Mouse (Mus musculus): ENCODE results near the gene Def6.

The Def6 gene

DNA sequence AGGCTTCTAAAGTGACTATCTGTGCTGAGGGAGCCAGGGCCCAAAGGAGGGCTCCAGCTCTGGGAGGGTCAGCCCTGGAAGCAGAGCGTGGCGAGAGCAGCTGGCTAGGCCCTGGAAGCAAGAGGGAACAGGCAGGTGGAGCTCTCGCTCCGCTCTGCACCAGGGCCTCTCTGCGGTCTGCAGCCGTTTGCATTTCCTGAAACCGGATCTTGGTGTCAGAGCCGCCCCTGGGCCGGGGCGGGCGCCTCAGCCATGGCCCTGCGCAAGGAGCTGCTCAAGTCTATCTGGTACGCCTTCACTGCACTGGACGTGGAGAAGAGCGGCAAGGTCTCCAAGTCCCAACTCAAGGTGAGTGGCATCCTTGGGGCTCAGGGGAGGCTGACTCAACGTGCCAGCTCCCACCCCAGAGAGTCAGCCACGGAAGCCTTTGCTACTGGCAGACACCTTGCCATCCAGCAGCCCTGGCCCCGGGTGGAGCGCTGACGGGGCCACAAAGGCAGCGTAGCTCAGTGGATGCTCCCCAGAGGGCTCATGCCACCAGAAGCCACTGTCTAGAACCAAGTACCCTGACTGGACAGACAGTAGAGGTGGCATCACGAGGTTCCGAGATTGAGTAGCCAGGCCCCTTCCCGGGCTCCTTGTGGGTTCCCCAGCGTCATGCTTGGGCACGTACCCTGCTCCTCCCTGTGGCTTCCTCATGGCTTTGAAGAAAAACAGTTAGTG, at the start of gene Def6:
Gene Def6 (plus strand): TSS at position 188 of the 723 bp plus-strand sequence.
- DNase-seq (ENCODE audit: low read depth, low spot score), result no peak

DNA sequence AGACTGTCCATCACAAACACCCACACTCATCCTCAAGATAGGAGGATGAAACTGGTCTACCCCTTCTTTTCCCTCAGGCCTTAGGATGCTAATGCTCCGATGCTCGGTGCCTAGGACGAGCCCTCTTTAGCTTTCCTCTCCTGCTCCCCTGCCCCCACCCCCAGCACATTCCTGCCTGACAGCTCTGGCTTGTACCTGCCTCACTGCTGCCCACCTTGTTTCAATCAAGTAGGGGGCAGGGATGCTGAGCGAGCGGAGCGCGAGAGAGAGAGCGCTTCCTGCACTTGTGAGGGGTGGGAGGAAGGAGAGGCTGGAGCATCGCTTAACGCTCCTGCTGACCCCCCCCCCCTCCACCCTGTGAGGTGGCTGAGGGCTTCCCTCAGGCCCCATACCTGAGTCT, 47.2 kb upstream of the Def6 start:
- no peak for DNase-seq (ENCODE audit: low read depth, low spot score)

DNA sequence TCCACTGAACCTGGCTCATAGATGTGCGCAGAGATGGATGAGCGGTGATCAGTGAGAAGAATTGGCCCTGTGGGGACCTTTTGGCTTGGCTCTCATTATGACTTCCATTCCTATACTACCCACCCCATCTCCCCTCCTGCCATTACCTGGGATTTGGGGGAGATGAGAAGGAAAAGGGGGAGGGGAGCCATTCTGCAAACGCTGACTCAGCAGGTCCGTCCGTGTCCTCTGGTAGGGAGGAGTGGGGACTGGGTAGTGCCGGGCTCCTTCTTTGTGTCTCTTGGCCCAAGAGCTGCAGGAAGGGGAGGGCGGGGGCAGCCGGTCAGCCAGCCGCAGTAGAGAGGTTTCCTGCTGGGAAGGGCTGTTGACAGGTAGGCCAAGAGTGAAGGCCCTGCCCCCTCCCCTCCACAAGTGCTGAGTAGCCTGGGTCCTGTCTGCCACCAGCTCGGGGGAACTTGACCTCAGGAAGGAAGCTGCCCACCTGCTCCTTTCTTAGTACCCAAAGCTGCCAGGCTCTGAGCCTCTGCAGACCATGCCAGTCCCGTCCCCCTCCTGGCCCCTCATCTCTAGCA, 46.2 kb upstream of the Def6 start:
- DNase-seq (ENCODE audit: low read depth, low spot score), result no peak

DNA sequence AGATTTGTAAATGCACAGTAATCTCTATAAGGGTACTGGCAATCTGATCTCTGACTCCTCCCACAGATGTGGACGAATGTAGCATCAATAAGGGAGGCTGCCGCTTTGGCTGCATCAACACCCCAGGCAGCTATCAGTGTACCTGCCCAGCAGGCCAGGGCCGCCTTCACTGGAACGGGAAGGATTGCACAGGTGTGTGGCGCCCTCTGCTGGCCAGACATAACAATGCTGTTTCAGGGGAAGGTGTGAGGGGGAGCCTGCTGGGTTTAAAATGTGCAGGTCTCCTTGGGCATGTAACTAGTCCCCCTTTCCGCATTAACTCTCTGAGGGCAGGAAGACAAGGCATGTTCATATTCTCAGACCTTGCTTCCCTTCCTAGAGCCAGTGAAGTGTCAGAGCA, 43.9 kb upstream of the Def6 start:
- peak; percentile 63 for DNase-seq (ENCODE audit: low read depth, low spot score)

DNA sequence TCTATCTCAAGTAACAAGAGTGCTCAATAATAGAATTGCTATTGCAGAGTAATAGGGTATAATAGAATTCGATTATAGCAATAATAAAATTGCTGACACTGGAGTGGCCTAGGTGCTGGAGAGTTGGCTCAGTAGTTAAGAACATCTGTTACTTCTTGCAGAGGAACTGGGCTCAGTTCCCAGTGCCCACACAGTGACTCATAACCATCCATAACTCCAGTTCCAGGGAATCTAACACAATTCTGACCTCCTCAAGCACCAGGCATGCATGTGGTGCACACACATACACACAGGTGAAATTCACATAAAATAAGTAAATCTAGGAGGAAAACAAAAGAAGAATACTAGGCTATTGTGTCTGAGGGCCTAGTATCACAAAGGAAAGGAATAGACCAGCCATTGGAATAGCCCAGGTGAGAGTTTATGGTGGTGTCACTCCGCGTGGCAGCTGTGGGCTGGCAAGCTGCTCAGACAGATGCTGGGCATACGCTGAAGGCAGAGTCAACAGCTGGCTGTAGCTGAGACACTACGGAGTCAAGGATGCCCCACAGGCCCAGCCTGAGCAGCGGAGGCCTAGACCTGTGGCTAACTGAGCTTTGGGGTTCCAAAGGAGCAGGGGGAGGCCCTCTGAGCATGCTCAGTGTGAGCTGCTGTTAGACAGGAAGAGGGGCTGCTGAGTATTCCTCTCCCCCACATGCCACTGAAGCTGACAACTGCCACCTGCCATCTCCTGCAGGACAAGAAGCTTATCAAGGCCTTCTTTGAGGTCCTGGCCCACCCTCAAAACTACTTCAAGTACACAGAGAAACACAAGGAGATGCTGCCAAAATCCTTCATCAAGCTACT, 36.9 kb upstream of the Def6 start:
- no peak for DNase-seq (ENCODE audit: low read depth, low spot score)

DNA sequence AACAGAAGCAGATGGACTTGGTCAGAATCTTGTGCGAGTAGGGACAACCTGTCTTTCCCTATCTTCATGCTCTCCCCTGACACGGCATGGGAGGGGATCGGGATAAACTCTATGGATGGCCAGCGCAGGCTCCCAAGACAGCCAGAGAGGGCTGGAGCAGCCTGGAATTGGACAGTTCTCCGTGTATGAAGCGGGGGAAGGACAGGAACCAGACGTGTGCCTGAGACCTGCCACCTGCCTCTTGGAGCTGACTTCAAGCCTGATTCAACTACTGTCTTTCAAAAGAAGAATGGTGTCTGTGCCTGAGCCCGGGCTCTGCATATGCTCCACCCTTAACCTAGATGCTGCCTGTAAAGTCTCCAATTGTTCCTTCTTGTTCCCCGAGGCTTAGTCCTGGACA, 34.9 kb upstream of the Def6 start:
- DNase-seq (ENCODE audit: low read depth, low spot score), result no peak

- peak; percentile 88 for DNase-seq (ENCODE audit: low read depth, low spot score)
Observed at GRCm38 (mm10) chr17:28176775-28177539, 30.6 kb upstream of the Def6 start, which contains the start of gene Zfp523. Zfp523 (plus strand) TSS chr17:28177129.

DNA sequence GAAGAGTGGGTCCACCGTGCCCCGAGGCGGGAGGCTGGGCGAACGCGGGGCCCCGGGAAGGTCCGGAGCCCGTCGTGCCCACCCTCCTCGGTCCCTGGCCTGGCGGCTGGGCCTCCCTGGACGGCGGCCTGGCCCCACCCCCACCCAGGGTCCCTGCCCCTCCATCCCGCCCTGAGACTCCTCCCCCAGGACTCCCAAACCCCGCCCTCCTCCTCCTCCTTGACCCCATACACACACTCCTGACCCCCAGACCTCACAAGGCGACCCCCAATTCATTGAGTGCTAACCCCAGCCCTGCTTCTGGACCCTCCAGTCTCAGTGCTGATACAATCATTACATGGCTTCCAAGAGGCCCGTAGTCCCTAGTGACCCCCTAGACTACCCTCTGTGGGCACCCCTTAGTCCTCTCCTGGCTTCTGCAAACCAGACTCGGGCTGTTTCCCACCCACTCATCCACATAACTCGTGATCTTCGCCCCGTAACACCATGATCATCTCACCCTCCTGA, 30.0 kb upstream of the Def6 start:
- DNase-seq (ENCODE audit: low read depth, low spot score), result no peak

DNA sequence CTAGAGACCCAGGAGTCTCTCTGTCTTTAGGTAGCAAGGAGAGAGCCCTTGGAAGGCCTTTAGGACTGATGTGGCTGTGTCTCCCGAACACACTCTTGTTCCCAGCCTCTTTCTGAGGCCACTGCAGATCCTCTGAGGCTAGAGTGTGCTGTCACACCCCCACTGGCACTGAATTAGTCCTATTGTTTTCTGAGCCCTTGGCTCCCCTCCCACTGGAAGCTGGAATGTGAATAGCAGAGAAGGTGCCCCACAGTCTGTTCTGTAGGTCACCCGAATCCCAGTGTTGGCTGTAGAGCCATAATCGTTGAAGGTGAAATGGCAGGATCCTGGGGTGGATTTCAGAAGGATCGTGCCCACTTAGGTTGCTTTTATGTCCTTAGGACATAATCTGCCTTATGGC, 27.2 kb upstream of the Def6 start:
- no peak for DNase-seq (ENCODE audit: low read depth, low spot score)

DNA sequence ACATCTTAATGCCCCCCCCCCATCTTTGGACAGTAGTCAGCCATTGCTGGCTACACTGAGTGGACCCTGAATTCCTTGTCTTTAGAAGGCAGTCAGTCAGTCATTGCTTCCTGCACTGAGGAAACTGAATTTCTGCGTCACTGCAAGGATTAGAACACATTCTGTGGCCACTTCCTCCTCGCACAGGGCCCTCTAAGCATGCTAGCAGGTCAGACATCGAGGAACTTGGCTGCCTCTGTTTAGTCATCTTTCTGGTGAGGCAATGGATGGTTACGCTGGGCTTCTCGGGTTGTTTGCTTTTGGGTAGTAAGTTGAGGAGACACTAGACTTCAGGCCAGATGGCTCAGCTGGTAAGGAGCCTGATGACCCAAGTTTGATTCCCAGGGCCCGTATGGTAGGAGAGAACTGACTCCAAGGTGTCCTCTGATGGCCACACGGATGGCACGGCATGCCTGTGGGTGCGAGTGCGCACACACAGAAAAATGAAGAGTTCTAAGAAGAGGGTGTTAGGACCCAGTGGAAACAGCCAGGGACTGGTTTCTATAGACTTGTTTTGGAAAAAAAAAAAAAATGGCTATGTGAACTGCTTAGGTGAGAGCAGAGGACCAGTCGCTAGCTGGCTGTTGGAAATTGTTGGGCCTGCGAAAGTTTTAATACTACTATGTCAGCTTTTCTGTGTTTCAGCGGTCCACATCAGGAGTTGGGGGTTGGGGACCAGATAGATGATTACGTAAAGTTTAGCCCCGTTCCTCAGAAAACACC, 26.6 kb upstream of the Def6 start:
- no peak for DNase-seq (ENCODE audit: low read depth, low spot score)

GRCm38 (mm10) chr17:28184971-28185638, 22.5 kb upstream of the Def6 start:
- DNase-seq (ENCODE audit: low read depth, low spot score), result no peak

DNA sequence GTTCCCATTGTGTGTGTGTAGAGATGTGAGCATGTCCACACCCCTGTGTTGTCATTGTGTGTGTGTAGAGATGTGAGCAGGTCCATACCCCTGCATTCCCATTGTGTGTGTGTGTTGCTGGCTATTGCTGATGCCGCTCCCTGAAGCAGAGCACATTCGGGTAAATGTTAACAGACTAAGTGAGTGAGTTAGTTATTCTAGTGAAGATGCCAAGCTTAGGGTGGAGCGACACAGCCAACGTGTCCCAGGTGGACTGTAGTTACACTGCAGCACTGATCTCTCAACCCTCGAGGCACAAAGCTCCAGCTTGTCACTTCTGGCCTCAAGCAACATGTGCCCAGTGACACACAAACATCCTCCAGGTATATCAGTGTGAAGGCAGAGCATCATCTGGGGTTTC, 19.3 kb upstream of the Def6 start:
- DNase-seq (ENCODE audit: low read depth, low spot score), result no peak

DNA sequence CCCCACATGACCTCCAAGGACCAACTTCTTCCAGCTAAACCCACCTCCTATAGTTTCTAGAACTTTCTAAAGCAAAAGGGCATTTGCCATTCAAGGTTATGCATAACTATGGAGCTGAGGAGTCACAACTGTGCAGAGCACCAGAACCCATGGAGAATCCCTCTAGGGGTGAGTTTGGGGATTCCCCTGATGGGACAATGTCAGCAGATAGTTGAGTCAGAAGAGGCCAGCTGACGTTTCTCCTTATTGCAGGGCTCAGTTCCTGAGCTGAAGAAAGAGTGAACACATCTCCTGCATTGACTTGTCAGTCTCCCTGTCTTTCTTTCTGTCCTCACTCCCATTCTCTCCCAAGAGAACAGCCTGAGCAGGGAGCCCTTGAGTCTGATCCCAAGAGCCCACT, 14.8 kb upstream of the Def6 start:
- DNase-seq (ENCODE audit: low read depth, low spot score), result no peak

DNA sequence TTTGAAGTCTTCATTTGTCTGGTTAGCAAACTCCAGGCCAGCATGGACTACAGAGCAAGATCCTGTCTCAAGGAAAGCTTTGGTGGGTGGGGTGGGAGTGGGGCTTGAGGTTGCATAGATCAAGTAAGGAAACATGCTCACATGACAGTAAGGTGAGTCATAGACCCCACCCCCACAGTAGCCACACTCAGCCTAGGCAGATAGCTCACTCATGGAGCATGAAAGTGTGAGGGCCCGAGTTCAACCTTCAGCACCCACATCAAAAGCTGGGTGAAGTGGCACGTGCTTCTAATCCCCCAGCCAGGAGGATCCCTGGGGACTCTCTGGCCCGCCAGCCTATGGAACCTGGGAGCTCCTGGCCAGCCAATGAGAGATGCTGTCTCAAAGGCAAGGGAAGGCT, 14.0 kb upstream of the Def6 start:
- DNase-seq (ENCODE audit: low read depth, low spot score), result no peak

DNA sequence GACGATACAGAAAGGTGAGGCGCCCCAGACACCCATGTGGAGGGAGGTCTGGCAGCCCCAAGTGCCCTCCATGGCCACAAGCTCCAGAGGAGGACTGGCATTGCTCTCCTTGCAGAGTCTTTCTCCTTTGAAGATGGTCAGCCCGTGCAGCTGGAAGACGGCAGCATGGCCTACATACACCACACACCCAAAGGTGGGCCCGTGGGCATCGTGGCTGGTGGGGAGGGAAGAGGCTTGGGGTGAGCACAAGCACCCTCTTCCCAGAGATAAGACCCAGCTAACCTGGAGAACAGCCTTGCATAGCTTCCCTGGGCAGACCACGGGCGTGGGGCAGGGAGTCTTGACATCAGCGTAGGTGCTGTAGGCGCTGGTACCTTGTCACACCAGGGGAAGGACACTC, 12.5 kb upstream of the Def6 start:
- DNase-seq (ENCODE audit: low read depth, low spot score), result no peak

GRCm38 (mm10) chr17:28197646-28198045, 9.9 kb upstream of the Def6 start:
- DNase-seq (ENCODE audit: low read depth, low spot score), result no peak

DNA sequence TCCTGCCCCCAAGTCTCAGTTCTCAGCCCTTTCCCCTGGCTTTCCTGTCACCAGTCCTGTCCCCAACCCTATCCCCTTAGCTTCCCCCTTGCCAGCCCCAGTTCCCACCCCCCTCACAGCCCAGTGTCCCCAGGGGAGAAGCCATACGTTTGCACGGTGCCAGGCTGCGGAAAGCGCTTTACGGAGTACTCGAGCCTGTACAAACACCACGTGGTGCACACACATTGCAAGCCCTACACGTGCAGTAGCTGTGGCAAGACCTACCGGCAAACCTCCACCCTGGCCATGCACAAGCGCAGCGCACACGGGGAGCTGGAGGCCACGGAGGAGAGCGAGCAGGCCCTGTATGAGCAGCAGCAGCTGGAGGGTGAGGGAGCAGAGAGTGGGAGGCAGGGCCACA, 5.6 kb upstream of the Def6 start:
- no peak for DNase-seq (ENCODE audit: low read depth, low spot score)

DNA sequence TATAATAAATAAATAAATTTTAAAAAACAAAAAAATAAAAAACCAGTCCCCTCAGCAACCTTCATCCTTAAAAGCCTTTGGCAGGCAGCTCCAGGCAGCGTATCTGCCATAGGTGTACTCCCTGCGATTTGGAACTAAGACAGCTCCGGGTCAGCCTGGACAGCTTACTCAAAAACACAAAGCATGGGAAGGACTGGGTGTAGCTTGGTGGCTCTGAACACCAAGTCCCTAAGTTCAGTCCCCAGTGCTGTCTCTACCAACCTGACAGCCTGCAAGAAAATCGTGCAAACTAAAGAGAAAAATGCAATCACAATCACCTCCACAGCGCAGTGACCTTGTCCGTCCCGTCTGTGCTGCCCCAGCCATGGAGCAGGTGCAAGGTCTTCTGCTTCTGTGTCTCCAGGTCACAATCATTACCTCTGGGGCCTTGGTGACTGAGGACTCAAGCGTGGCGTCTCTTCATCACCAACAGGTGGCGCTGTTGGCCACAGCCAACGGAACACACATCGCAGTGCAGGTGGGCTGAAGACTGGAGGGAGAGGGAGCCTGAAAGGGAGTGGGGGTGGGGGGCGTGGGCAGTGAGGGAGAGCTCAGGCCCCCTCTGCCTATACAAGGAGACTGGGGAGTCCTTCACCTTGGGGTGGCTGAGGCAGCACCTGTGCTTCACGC, 3.4 kb upstream of the Def6 start:
- no peak for DNase-seq (ENCODE audit: low read depth, low spot score)

DNA sequence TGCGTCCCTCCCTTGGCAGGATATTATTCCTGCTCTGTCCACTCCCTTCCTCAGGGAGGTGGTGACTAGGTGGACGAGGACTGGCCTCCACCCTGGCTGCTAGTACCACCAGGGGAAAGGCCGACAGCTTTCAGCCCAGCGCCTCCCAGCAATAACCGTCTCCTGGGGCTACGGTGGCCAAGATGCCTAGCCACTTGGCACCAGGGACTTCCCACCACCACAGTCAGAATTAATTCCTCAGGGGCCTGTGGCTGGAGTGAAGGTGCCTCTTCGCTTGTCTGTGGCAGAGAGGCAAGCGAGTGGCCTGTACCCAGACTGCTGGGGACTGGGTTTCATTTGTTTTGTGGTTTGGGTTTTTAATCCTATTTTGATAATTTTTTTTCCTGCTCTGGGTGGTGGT, 2.1 kb upstream of the Def6 start:
- DNase-seq (ENCODE audit: low read depth, low spot score), result no peak

DNA sequence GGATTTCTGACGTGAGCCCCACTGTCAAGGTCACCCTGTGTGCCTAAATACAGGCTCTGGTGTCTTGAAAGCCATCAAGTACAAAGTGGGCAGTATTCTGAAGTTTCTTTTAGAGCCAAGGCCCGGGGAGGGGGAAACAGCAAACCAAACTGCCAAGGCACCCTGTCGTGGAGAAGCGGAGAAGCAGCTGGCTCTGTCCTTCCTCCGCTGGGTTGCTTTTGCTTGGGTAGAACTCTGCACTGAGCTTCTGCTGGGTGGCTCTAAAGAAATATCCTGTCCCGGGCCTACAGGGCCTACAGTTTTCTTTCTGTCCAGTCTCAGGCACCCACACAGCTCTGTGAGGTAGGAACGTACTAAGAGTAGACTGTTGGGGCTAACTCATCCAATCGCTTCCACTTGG, 486 bp upstream of the Def6 start:
- DNase-seq (ENCODE audit: low read depth, low spot score), result no peak
